Mouse (Mus musculus) brain, embryonic 14.5 days (tissue): ENCODE measurements at regions not wholly inside any gene's neighbourhood (a gene's known extent, or its start where the extent isn't known, plus 50 kb on each side); places are given as distances from the start of the nearest gene placed in this dataset.

ENCODE experiments used
- CTCF ChIP-seq: fragments of 200-500 bp; IDR thresholded peaks from 2 replicates; pipeline ENCODE4 v1.5.1; 2012; ENCODE audit warnings: inconsistent platforms, mild to moderate bottlenecking, moderate library complexity, borderline replicate concordance; ENCODE audit not compliant: insufficient read depth, insufficient read length; ENCODE audit errors: extremely low read depth
- POLR2A ChIP-seq: fragments of 200-500 bp; IDR thresholded peaks from 2 replicates; pipeline ENCODE4 v1.6.1; 2012; ENCODE audit warnings: mild to moderate bottlenecking, inconsistent platforms, borderline replicate concordance; ENCODE audit not compliant: poor library complexity, insufficient read depth, insufficient read length, severe bottlenecking; ENCODE audit errors: extremely low read depth

DNA sequence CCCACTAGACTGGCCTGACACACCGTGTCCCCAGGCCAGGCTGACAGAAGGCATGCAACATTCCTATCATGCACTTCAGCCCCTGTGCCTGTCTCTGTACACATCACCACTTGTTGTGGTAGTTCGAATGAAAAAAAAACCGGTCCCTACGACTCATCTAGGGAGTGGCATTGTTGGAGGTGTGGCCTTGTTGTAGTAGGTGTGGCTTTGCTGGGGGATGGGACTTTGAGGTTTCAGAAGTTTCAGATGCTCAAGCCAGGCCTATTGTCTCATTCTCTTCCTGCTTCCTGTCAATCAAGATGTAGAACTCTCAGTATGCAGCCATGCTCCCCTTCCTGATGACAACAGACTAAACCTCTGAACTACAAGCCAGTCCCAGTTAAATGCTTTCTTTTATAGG, 162.1 kb upstream of the Gm49356 start:
- TF ChIP-seq POLR2A (no peak), CTCF (no peak)
